Mouse (Mus musculus) spleen, adult 2 months (tissue): ENCODE measurements at regions not wholly inside any gene's neighbourhood (a gene's known extent, or its start where the extent isn't known, plus 50 kb on each side); places are given as distances from the start of the nearest gene placed in this dataset.

Source experiments
- DNase-seq, 2 experiments: peaks; one replicate each; pipeline versions ENCODE4 v3.0.0 to v3.0.0-alpha.2; 2012 to 2021; ENCODE audit warnings: low spot score in 2 of 2, low read depth in 1 of 2
- H3K27ac ChIP-seq: fragments of 200-500 bp; 2 replicates; pipeline ENCODE4 v1.5.1; 2012; ENCODE audit warnings: low read length, inconsistent platforms; ENCODE audit not compliant: insufficient read depth
- H3K27me3 ChIP-seq: fragments of 200-500 bp; 2 replicates; pipeline ENCODE4 v1.6.1; 2012; ENCODE audit warnings: mild to moderate bottlenecking, moderate library complexity, low read length, inconsistent platforms; ENCODE audit not compliant: control insufficient read depth, insufficient read depth
- H3K36me3 ChIP-seq: fragments of 200-500 bp; 2 replicates; pipeline ENCODE4 v1.6.1; 2012; ENCODE audit warnings: mild to moderate bottlenecking, low read length, inconsistent platforms; ENCODE audit not compliant: control insufficient read depth, insufficient read depth
- H3K4me1 ChIP-seq: fragments of 200-500 bp; 2 replicates; pipeline ENCODE4 v1.6.1; 2011; ENCODE audit warnings: inconsistent platforms; ENCODE audit not compliant: control insufficient read depth, insufficient read depth, insufficient read length
- H3K4me3 ChIP-seq: fragments of 200-500 bp; 2 replicates; pipeline ENCODE4 v1.5.1; 2011; ENCODE audit warnings: mild to moderate bottlenecking, inconsistent platforms; ENCODE audit not compliant: insufficient read depth, insufficient read length; ENCODE audit errors: extremely low read depth
- CTCF ChIP-seq: fragments of 200-500 bp; IDR thresholded peaks from 2 replicates; pipeline ENCODE4 v1.5.1; 2011; ENCODE audit warnings: mild to moderate bottlenecking, inconsistent platforms; ENCODE audit not compliant: insufficient read depth, insufficient read length, insufficient replicate concordance; ENCODE audit errors: extremely low read depth
- POLR2A ChIP-seq: fragments of 200-500 bp; IDR thresholded peaks from 2 replicates; pipeline ENCODE4 v1.6.1; 2011; ENCODE audit warnings: low read depth, low read length, inconsistent platforms
- WGBS: fragments of 180-500 bp; shearing (Covaris S2); methylation state at CpG from one replicate; pipeline ENCODE4 v1.1.7; 2018; 5-methylcytosine and 5-hydroxymethylcytosine counted together

- Histone ChIP-seq H3K27ac (peak overlapping the region; percentile 75), H3K27me3 (no peaks in the 10 kb centered on the region), H3K36me3 (no peaks in the 10 kb centered on the region), H3K4me1 (peaks cover 8% of the 10 kb centered on the region; the same call in 1 of the 2 replicates), H3K4me3 (no peak overlapping the region)
- 67% methylated on average over 4 of the region's 4 CpGs for WGBS
- peak; percentile 23 to 28 for DNase-seq
- TF ChIP-seq CTCF, result no peak
- 0 out of 2 replicates have a peak, but pooled peaks have one; percentile 10 for TF ChIP-seq POLR2A
Observed at GRCm38 (mm10) chr12:25958584-25958983, 456.5 kb downstream of the Rnf144a start.

- WGBS, result 76% methylated on average over 1 of the region's 1 CpGs
Observed at GRCm38 (mm10) chr12:25957547-25957946, 457.5 kb downstream of the Rnf144a start.

GRCm38 (mm10) chr12:25947107-25947506 lies 467.9 kb downstream of the Rnf144a start:
- DNase-seq, result no peak
- H3K27ac ChIP-seq, result no peak overlapping the region
- WGBS, result 89% methylated on average over 7 of the region's 7 CpGs
- H3K4me3 ChIP-seq, result no peak overlapping the region
- no peaks in the 10 kb centered on the region for H3K36me3 ChIP-seq
- H3K27me3 ChIP-seq, result no peaks in the 10 kb centered on the region
- TF ChIP-seq CTCF (no peak), POLR2A (no peak)
- H3K4me1 ChIP-seq, result no peaks in the 10 kb centered on the region

More at GRCm38 (mm10) chr12:25957547-25957946, 457.5 kb downstream of the Rnf144a start:
- DNase-seq, result no peak
- Histone ChIP-seq H3K27me3 (no peaks in the 10 kb centered on the region), H3K36me3 (no peaks in the 10 kb centered on the region), H3K4me3 (no peak overlapping the region), H3K4me1 (peaks cover 8% of the 10 kb centered on the region; the same call in 1 of the 2 replicates), H3K27ac (no peak overlapping the region)
- TF ChIP-seq CTCF, result no peak
- no peak for TF ChIP-seq POLR2A

GRCm38 (mm10) chr12:25946121-25946520 lies 468.9 kb downstream of the Rnf144a start:
- no peaks in the 10 kb centered on the region for H3K27me3 ChIP-seq
- WGBS, result 76% methylated on average over 3 of the region's 3 CpGs
- H3K36me3 ChIP-seq, result no peaks in the 10 kb centered on the region
- TF ChIP-seq POLR2A (no peak), CTCF (no peak)
- no peak for DNase-seq
- no peak overlapping the region for H3K27ac ChIP-seq
- H3K4me1 ChIP-seq, result no peaks in the 10 kb centered on the region
- H3K4me3 ChIP-seq, result no peak overlapping the region

- H3K4me3 ChIP-seq, result no peak overlapping the region
- WGBS, result 70% methylated on average over 6 of the region's 6 CpGs
- DNase-seq, result no peak
- H3K27ac ChIP-seq, result no peak overlapping the region
- no peaks in the 10 kb centered on the region for H3K4me1 ChIP-seq
- TF ChIP-seq CTCF, result no peak
- TF ChIP-seq POLR2A, result no peak
- H3K27me3 ChIP-seq, result no peaks in the 10 kb centered on the region
- H3K36me3 ChIP-seq, result no peaks in the 10 kb centered on the region
Observed at GRCm38 (mm10) chr12:25938856-25939255, 476.2 kb downstream of the Rnf144a start.

- Histone ChIP-seq H3K4me1 (no peaks in the 10 kb centered on the region), H3K27me3 (no peaks in the 10 kb centered on the region), H3K36me3 (no peaks in the 10 kb centered on the region), H3K27ac (no peak overlapping the region), H3K4me3 (no peak overlapping the region)
- TF ChIP-seq POLR2A (no peak), CTCF (no peak)
- 86% methylated on average over 5 of the region's 5 CpGs for WGBS
- no peak for DNase-seq
Observed at GRCm38 (mm10) chr12:25934946-25935345, 480.1 kb downstream of the Rnf144a start.

GRCm38 (mm10) chr12:25934526-25934925 lies 480.5 kb downstream of the Rnf144a start:
- Histone ChIP-seq H3K27me3 (no peaks in the 10 kb centered on the region), H3K27ac (no peak overlapping the region), H3K4me1 (no peaks in the 10 kb centered on the region), H3K4me3 (no peak overlapping the region), H3K36me3 (no peaks in the 10 kb centered on the region)
- no peak for DNase-seq
- TF ChIP-seq POLR2A (no peak), CTCF (no peak)
- WGBS, result 98% methylated on average over 3 of the region's 3 CpGs
